Mouse (Mus musculus) urinary bladder, postnatal 14 days (tissue): Measurements from ENCODE around the gene Pdlim4.
"Not testable (repeated sequence)": the region's sequence is repeated elsewhere in the genome, so short reads cannot be mapped to it uniquely, and the experiment has no call there.

Source experiments
- DNase-seq: peaks from one replicate; pipeline ENCODE4 v3.0.0; 2021; ENCODE audit warnings: low spot score

Gene Pdlim4

DNA sequence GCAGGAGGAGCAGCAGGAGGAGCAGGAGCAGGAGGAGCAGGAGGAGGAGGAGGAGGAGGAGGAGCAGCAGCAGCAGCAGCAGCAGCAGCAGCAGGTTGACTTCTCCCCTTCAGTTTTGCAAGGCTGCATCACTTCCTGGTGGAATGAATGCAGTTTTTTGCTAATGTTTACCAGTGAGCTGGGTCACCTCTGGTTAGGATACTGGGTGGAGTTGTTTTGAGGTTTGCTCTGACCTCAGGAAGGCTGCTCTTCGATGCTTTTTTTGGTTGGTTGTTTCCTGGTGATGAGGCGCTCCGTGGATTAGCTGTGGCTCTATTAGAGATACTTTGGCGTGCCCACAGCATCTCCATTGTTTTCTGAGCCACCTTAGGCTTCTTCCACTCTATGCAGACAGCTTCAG is 51.2 kb downstream of the Pdlim4 start:
- no peak for DNase-seq

DNA sequence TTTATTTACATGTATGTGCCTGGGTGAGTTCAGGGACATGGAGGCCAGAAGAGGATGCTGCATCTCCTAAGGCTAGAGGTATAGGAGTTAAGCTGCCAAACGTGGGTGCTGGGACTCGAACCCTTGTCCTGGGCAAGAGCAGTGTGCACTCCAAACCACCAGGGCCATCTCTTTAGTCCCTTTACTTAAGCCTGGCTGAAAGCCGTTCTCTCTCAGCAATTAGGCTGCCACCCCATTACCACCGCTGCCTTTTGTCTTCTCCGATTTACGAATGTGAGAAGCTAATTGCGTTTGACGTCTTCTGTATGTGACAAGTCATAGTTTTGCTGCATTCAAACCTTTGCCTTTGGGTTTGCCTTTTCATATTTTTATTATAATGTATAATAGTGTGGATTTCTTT is 52.8 kb downstream of the Pdlim4 start:
- DNase-seq = no peak

DNA sequence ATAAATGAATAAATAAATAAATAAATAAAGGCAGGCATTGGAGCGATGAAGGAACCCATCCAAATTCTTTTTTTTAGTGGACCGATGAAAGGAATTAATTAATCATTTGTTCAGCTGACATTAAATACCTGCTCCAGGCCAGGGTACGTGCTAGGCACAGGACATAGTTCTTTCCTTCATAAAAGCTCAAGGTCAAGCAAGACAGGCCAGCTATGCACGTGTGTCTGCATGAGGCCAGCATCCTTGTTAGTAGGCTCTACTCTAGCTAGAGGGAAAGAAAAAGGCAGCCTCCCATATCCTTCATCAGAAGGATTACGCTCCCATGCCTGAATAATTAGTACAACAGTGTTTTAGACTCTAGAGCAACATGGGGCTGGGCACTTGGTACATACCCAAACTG is 55.9 kb downstream of the Pdlim4 start:
- no peak for DNase-seq

DNA sequence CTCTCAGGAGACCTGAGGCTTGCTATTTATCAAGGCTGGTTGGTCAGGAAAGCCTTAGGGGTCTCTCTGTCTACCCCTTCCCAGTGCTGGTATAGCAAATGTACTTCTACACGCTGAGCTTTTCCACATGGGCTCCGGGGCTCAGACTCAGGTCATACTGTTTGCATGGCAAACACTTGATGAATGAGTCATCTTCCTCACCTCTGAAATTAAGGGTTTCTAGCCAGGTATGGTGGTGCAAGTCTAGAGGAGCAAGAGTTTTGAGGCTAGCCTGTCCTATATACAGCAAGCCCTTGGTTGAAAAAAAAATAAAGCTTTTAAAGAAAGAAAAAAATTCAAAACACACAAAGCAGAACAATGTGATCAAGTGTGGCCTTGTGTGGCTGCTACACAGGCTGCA is 57.6 kb downstream of the Pdlim4 start:
- DNase-seq = no peak

DNA sequence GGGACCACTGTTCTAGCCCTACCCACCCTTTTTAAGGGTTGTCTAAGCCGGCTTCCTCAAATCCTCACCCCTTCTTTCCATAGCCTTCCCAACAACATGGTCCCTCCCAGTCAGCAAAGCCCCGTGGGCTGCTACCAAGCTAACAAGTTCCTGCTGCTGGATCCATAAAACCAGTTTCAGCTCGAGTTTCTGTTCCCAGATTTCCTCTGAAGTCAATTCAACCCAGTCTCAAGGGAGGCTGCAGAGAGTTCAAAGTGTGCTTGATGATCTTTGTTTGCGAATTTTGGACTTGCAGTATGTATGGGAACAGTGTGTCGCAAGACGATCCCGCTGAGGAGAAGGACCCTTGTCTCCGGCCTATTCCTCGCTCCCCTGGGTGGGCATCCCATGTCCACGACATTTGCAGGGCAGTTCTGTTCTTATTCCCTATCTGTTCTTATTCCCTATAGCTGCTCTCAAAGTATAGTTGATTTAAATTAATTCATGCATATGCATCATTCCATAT is 60.3 kb downstream of the Pdlim4 start:
- no peak for DNase-seq

DNA sequence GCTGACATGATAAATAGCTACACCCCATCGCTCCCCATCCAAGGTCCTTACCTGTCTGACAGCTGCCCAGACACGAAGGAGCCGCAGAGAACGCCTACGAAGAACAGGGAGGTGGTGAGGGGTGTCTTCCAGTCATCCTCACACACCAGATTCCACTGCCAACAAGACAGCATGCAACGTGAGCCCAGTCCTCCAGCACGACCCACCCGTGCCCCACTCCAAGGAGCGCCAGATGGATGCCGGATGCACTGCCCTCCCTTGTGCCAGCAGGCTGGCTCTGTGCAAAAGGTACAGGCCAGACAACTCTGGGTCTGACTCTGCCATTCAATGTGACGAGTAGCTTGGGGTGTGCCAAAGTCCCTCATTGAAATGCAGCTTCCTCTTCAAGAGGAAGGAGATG is 61.1 kb downstream of the Pdlim4 start:
- no peak for DNase-seq

DNA sequence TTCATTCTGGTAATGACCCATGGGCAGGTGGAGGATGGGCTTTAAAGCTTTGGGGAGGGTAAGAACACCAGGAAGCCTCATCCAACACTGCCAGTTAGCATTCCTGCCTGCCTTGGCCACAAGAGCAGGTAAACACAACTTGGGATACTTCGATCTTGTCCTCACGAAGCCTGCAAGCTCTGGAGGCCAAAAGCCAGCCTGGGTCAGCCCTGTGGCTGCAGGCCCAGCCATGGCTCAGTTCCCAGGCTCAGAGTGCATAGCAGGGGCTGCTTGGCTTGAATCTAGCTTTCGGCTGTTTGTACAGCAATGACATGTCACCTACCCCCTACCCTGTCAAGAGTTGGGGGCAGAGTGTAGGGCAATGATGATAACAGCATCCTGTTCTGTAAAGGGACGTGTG is 61.9 kb downstream of the Pdlim4 start:
- peak; percentile 27 for DNase-seq

DNA sequence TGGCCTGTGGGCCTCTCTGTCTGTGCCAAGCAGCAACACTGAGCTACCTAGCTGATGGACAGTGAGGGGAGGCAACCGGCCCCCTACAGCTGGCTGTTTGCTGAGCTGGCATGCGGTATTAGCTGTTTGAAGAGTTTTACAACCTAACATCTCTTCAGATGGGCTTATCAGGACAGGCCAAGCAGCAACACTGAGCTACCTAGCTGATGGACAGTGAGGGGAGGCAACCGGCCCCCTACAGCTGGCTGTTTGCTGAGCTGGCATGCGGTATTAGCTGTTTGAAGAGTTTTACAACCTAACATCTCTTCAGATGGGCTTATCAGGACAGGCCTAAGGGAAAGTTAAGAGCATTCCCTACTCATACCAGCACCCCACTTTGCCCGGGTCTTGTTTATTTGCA is 62.5 kb downstream of the Pdlim4 start:
- DNase-seq = not testable (repeated sequence)
